Mouse (Mus musculus) erythroblast, embryonic 14.5 days (primary cell): Measurements from ENCODE around the gene Slc50a1.

Experiments used
- GATA1 ChIP-seq: IDR thresholded peaks from 2 replicates; pipeline ENCODE4 v1.6.1; 2012; ENCODE audit warnings: low read length, inconsistent platforms, mixed read lengths
- TAL1 ChIP-seq: IDR thresholded peaks from 3 replicates; pipeline ENCODE4 v1.6.1; 2012; ENCODE audit warnings: low read length, inconsistent platforms, mixed read lengths

DNA sequence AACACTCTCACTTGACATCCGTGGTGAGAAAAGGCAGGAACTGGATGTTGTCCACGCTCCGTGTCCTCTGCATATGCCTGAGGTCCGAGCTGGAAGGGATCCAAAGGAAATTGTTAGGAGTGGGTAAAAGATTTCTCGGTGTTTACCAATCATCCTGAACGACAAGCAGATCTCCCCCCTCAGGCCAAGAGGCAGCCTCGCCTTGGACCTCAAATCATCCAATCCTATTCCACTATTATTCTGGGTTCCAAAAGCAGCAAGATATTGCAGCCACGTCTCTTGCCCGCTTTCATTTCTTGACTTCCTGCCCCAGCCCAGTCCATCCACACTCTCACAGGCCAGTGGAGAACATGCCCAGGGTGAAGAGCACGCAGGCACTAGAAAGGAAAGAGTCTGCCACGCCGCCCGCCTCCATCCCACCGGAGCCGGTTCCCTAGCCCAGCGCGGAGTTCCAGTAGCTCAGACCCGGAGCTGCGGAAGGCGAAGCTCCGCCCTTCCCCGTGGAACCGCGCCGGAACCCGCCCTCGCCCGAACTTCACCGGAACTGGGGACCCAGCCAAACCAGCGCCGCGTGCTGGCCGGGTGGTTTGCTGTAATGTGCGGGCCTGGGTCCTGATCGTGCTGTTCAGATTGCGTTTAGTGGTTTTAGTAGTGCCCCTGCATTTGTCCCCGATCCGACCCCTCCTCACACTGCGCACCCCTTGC, at the start of gene Slc50a1:
- TF ChIP-seq TAL1 = no peak
- TF ChIP-seq GATA1 = no peak
